Comparison of ENCODE assay signal across 14 mouse cellular contexts in the genomic region with DNA sequence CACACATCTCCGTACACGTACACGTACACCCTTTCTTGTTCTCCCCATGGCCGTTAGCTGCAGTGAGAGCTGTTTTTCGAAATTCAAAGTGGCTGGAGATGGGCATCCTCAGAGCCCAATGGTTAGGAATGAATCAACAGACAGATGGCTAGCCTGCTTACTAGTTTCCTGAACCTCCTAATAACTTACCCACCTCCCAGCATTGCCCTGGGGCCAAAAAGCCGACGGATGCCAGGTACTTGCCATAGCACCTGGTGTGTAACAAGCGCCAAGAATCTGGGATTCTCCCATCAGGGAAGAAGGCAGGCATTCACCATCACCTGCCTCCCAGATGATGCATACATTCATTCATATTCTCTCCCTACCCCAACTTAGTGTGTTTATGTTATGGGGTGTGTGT. TPM values are rescaled to one million over a fixed set of nuclear protein-coding genes. Genes with fewer than 3 reads are reported as not detected.
"Had no signal": no experiment of that assay in that cellular context is flagged by ENCODE, and none has a peak within 500 bp of the region (broad histone marks: within the 10 kb centered on the region; RNA-seq: fewer than 3 reads in every experiment).

No protein-coding gene starts in this region.

- H3K9me3 ChIP-seq: limb, embryonic 10.5 days; liver, embryonic 15.5 days; midbrain, embryonic 13.5 days had no signal

- H3K4me3 ChIP-seq: layer of hippocampus, adult 2 months; limb, embryonic 10.5 days; liver, embryonic 15.5 days; midbrain, embryonic 13.5 days had no signal

- H3K27ac ChIP-seq: layer of hippocampus, adult 2 months; limb, embryonic 10.5 days; liver, embryonic 15.5 days; midbrain, embryonic 13.5 days had no signal

- DNase-seq: kidney, postnatal 10 days; kidney, postnatal 4 days; lung, adult 2 months; lung, postnatal 36 days; right cerebral cortex, postnatal 4 days; spleen, adult 18-20 months; thymus, adult 18-20 months; thymus, postnatal 14 days had no signal

- H3K4me1 ChIP-seq: limb, embryonic 10.5 days; liver, embryonic 15.5 days had no signal

- H3K27me3 ChIP-seq: liver, embryonic 15.5 days; midbrain, embryonic 13.5 days had no signal

- ATAC-seq: lung, postnatal 0 days; midbrain, embryonic 13.5 days had no signal

- H3K36me3 ChIP-seq: limb, embryonic 10.5 days; liver, embryonic 15.5 days; midbrain, embryonic 13.5 days had no signal

RNA-seq across cellular contexts. Expression of a gene that starts 53.7 kb away (rescaled TPM):
- polyA plus RNA-seq: liver, embryonic 11.5 days; liver, embryonic 15.5 days had no signal
